Mouse (Mus musculus) thymus, adult 2 months (tissue): ENCODE results near the gene Gart. TPM values are rescaled to one million over a fixed set of nuclear protein-coding genes. Genes with fewer than 3 reads are reported as not detected.

Experiments
- DNase-seq: peaks from one replicate; pipeline ENCODE4 v3.0.0; 2021
- H3K27ac ChIP-seq: fragments of 200-500 bp; 2 replicates; pipeline ENCODE4 v1.5.1; 2012; ENCODE audit warnings: low read length, control low read depth; ENCODE audit not compliant: control insufficient read depth, insufficient read depth
- H3K27me3 ChIP-seq: fragments of 200-500 bp; 2 replicates; pipeline ENCODE4 v1.6.1; 2012; ENCODE audit warnings: mild to moderate bottlenecking, low read length, moderate library complexity, mixed read lengths; ENCODE audit not compliant: control insufficient read depth, insufficient read depth
- H3K36me3 ChIP-seq: fragments of 200-500 bp; 2 replicates; pipeline ENCODE4 v1.6.1; 2012; ENCODE audit warnings: mild to moderate bottlenecking, low read length, moderate library complexity; ENCODE audit not compliant: control insufficient read depth, insufficient read depth
- H3K4me1 ChIP-seq: fragments of 200-500 bp; replicated peaks from 2 replicates; pipeline ENCODE4 v1.6.1; 2012; ENCODE audit warnings: low read length; ENCODE audit not compliant: control insufficient read depth, insufficient read depth
- H3K4me3 ChIP-seq: fragments of 200-500 bp; 2 replicates; pipeline ENCODE4 v1.5.1; 2012; ENCODE audit warnings: mild to moderate bottlenecking, low read length, control low read depth, moderate library complexity; ENCODE audit not compliant: control insufficient read depth, insufficient read depth
- CTCF ChIP-seq: fragments of 200-500 bp; IDR thresholded peaks from 2 replicates; pipeline ENCODE4 v1.5.1; 2012; ENCODE audit warnings: mild to moderate bottlenecking, control low read depth, low read length, moderate library complexity, borderline replicate concordance; ENCODE audit not compliant: control insufficient read depth, poor library complexity, insufficient read depth; ENCODE audit errors: extremely low read depth
- POLR2A ChIP-seq: fragments of 200-500 bp; IDR thresholded peaks from 2 replicates; pipeline ENCODE4 v1.6.1; 2012; ENCODE audit warnings: mild to moderate bottlenecking, low read length, control low read depth, moderate library complexity; ENCODE audit not compliant: control insufficient read depth, poor library complexity, insufficient read depth; ENCODE audit errors: extremely low read depth
- WGBS: fragments of 180-500 bp; shearing (Covaris S2); methylation state at CpG from one replicate; pipeline ENCODE4 v1.1.7; 2018; 5-methylcytosine and 5-hydroxymethylcytosine counted together
- polyA plus RNA-seq: library from polyadenylated mRNA; depleted of rRNA; stranded (reverse); fragments of >200 nt; gene quantifications from 2 replicates; pipeline ENCODE4 v1.2.3, GENCODE M21; 2012

Gene Gart
- polyA plus RNA-seq, 1 experiment = 44.6 TPM

GRCm38 (mm10) chr16:91639161-91639560 is 7.6 kb downstream of the Gart start:
- Histone ChIP-seq H3K36me3 (peaks cover 49% of the 10 kb centered on the region), H3K4me3 (no peak overlapping the region), H3K27ac (no peak overlapping the region), H3K4me1 (no peaks in the 10 kb centered on the region), H3K27me3 (no peaks in the 10 kb centered on the region)
- WGBS = 98% methylated on average over 5 of the region's 5 CpGs
- no peak for TF ChIP-seq POLR2A
- no peak for TF ChIP-seq CTCF
- DNase-seq = no peak

GRCm38 (mm10) chr16:91633641-91634040 is 13.1 kb downstream of the Gart start:
- no peak overlapping the region for H3K27ac ChIP-seq
- TF ChIP-seq POLR2A = no peak
- no peak for TF ChIP-seq CTCF
- no peaks in the 10 kb centered on the region for H3K4me1 ChIP-seq
- H3K4me3 ChIP-seq = no peak overlapping the region
- H3K36me3 ChIP-seq = peaks cover 59% of the 10 kb centered on the region
- 95% methylated on average over 12 of the region's 12 CpGs for WGBS
- H3K27me3 ChIP-seq = no peaks in the 10 kb centered on the region
- DNase-seq = no peak

- no peaks in the 10 kb centered on the region for H3K27me3 ChIP-seq
- H3K4me3 ChIP-seq = no peak overlapping the region
- H3K36me3 ChIP-seq = peaks cover 57% of the 10 kb centered on the region
- whole genome bisulfite sequencing = 96% methylated on average over 7 of the region's 7 CpGs
- no peak for DNase-seq
- no peaks in the 10 kb centered on the region for H3K4me1 ChIP-seq
- TF ChIP-seq POLR2A (no peak), CTCF (no peak)
- no peak overlapping the region for H3K27ac ChIP-seq
These were observed 13.8 kb downstream of the Gart start for GRCm38 (mm10) chr16:91632940-91633339.

GRCm38 (mm10) chr16:91632439-91632838 is 14.3 kb downstream of the Gart start:
- Histone ChIP-seq H3K27me3 (no peaks in the 10 kb centered on the region), H3K27ac (no peak overlapping the region), H3K4me3 (no peak overlapping the region), H3K4me1 (no peaks in the 10 kb centered on the region), H3K36me3 (peaks cover 54% of the 10 kb centered on the region)
- no peak for DNase-seq
- WGBS = 97% methylated on average over 5 of the region's 5 CpGs
- TF ChIP-seq CTCF (no peak), POLR2A (no peak)

GRCm38 (mm10) chr16:91630584-91630983 is 16.2 kb downstream of the Gart start:
- no peak overlapping the region for H3K27ac ChIP-seq
- DNase-seq = no peak
- WGBS = 93% methylated on average over 1 of the region's 1 CpGs
- no peak overlapping the region for H3K4me3 ChIP-seq
- TF ChIP-seq POLR2A = no peak
- no peaks in the 10 kb centered on the region for H3K27me3 ChIP-seq
- H3K4me1 ChIP-seq = no peaks in the 10 kb centered on the region
- peaks cover 51% of the 10 kb centered on the region for H3K36me3 ChIP-seq

- H3K36me3 ChIP-seq = peaks cover 55% of the 10 kb centered on the region
- no peak for DNase-seq
- H3K4me1 ChIP-seq = no peaks in the 10 kb centered on the region
- no peak overlapping the region for H3K27ac ChIP-seq
- WGBS = 96% methylated on average over 4 of the region's 4 CpGs
- H3K4me3 ChIP-seq = no peak overlapping the region
- no peak for TF ChIP-seq POLR2A
- no peak for TF ChIP-seq CTCF
- H3K27me3 ChIP-seq = no peaks in the 10 kb centered on the region
These were observed 17.0 kb downstream of the Gart start for GRCm38 (mm10) chr16:91629749-91630148.

- Histone ChIP-seq H3K4me3 (no peak overlapping the region), H3K27me3 (no peaks in the 10 kb centered on the region), H3K27ac (no peak overlapping the region), H3K4me1 (no peaks in the 10 kb centered on the region), H3K36me3 (peaks cover 55% of the 10 kb centered on the region)
- WGBS = 98% methylated on average over 3 of the region's 3 CpGs
- TF ChIP-seq CTCF = no peak
- TF ChIP-seq POLR2A = no peak
- DNase-seq = no peak
These were observed 18.1 kb downstream of the Gart start for GRCm38 (mm10) chr16:91628673-91629072.
